Mouse (Mus musculus) hindbrain, embryonic 13.5 days (tissue): Measurements from ENCODE around the gene Lin28a. TPM values are rescaled to one million over a fixed set of nuclear protein-coding genes. Genes with fewer than 3 reads are reported as not detected.
A peak's percentile ranks its signal among the peaks of the same experiment; 100 is the strongest.

ENCODE experiments used
- ATAC-seq: fragments of 200-750 bp; cut with Nextera tagmentation; 2 replicates; pipeline ENCODE4 v1.8.0; 2017; ENCODE audit warnings: moderate TSS enrichment; ENCODE audit not compliant: low FRiP score
- H3K27ac ChIP-seq: fragments of 300-500 bp; sonication (generic); 2 replicates; pipeline ENCODE4 v1.5.1; 2015; ENCODE audit warnings: inconsistent platforms, mild to moderate bottlenecking, moderate library complexity
- H3K27me3 ChIP-seq: fragments of 300-500 bp; sonication (generic); 2 replicates; pipeline ENCODE4 v1.6.1; 2015; ENCODE audit warnings: mild to moderate bottlenecking, inconsistent platforms
- H3K36me3 ChIP-seq: fragments of 300-500 bp; sonication (generic); 2 replicates; pipeline ENCODE4 v1.6.1; 2015; ENCODE audit warnings: mild to moderate bottlenecking, inconsistent platforms
- H3K4me1 ChIP-seq: fragments of 300-500 bp; sonication (generic); replicated peaks from 2 replicates; pipeline ENCODE4 v1.6.1; 2015; ENCODE audit warnings: inconsistent platforms
- H3K4me2 ChIP-seq: fragments of 300-500 bp; sonication (generic); 2 replicates; pipeline ENCODE4 v1.6.1; 2015; ENCODE audit warnings: inconsistent platforms, mild to moderate bottlenecking, moderate library complexity
- H3K4me3 ChIP-seq: fragments of 300-500 bp; sonication (generic); 2 replicates; pipeline ENCODE4 v1.5.1; 2015; ENCODE audit warnings: mild to moderate bottlenecking, inconsistent platforms
- H3K9ac ChIP-seq: fragments of 300-500 bp; sonication (generic); 2 replicates; pipeline ENCODE4 v1.6.1; 2015; ENCODE audit warnings: mild to moderate bottlenecking, inconsistent platforms
- H3K9me3 ChIP-seq: fragments of 300-500 bp; sonication (generic); 2 replicates; pipeline ENCODE4 v1.6.1; 2016; ENCODE audit warnings: inconsistent platforms
- WGBS: fragments of 180-500 bp; shearing (Covaris S2); methylation state at CpG from one replicate; pipeline ENCODE4 v1.1.7; 2015; 5-methylcytosine and 5-hydroxymethylcytosine counted together
- polyA plus RNA-seq: library from polyadenylated mRNA; unstranded; fragments of >200 nt; fragmentation: Nextera tagmentation; extraction: Ambion mirVana; gene quantifications from 2 replicates; pipeline ENCODE4 v1.2.1, GENCODE M21; 2015

Gene Lin28a
- polyA plus RNA-seq, 1 experiment from 2014 or later, result 0.17 TPM

DNA sequence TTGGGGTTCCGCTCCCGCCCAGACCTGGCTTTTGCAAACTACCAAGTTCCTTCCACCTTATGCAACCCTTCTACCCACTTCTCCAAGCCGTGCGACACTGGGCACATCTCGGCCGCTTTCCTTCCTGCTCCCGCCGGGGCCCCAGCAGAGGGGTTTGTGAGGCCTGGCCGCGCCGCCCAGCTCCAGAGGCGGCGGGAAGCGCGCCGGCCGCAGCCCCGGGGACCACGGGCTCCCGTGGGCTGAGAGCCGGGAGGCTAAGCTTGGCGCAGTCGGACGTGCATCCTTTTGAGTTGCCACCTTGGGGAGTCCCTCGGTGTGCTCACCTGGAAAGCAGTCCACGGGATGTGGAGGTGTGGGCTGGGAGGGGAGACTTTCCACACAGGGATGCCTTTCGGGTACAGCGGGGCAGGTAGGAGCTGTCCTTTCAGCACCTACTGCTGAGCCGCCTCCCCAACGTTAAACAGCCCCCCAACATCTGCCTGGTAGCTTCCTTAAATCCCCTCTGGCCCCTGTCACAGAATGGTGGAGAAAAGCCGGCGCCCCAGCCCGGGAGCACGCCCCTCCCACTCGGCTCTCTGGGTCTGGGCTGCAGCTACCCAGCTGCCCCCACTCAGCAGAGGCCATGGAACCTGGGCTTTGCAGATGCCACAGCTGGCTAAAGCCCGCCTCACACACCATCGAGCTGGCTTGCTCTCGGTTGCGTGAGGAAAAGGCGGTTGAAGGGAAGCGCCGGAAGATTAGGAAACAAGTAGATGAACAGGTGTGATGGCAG lies 50.3 kb downstream of the Lin28a start, which contains the start of gene Hmgn2:
TSS of gene Hmgn2 (minus strand) at position 501 of the 772 bp plus-strand sequence.
- H3K27me3 ChIP-seq, result no peaks in the 10 kb centered on the region
- peak within 1 kb of the TSS; percentile 98 for H3K4me2 ChIP-seq
- peak within 1 kb of the TSS; percentile 100 for H3K27ac ChIP-seq
- peaks cover 50% of the 10 kb centered on the region for H3K4me1 ChIP-seq
- ATAC-seq, result peak; percentile 73
- WGBS, result 0% methylated on average over 42 of the region's 42 CpGs
- H3K36me3 ChIP-seq, result peaks cover 31% of the 10 kb centered on the region
- peak within 1 kb of the TSS; percentile 93 for H3K9ac ChIP-seq
- peak within 1 kb of the TSS; percentile 70 for H3K4me3 ChIP-seq
- no peaks in the 10 kb centered on the region for H3K9me3 ChIP-seq

DNA sequence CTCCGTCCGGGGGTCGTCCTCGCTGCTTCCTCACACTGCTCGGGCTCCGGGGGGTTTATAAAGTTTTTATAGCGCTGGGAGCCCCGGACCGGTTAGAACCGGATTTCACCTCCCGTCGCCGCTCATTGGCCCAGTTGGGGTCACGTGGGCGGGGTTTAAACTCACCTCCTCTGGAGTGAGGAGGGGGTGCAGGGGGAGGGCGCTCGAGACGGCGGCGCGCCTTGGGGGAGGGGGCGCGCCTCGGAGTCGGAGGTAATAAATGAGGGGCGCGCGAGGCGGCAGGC lies 50.8 kb downstream of the Lin28a start:
- peak overlapping the region; percentile 98 for H3K4me2 ChIP-seq
- H3K36me3 ChIP-seq, result peaks cover 34% of the 10 kb centered on the region
- H3K4me1 ChIP-seq, result peaks cover 50% of the 10 kb centered on the region
- WGBS, result 0% methylated on average over 28 of the region's 29 CpGs
- H3K4me3 ChIP-seq, result peak overlapping the region; percentile 70
- H3K27me3 ChIP-seq, result no peaks in the 10 kb centered on the region
- H3K9me3 ChIP-seq, result no peaks in the 10 kb centered on the region
- H3K9ac ChIP-seq, result peak overlapping the region; percentile 93
- ATAC-seq, result peak; percentile 89
- peak overlapping the region; percentile 100 for H3K27ac ChIP-seq

GRCm38 (mm10) chr4:133967138-133967865 lies 51.3 kb downstream of the Lin28a start:
- Histone ChIP-seq H3K4me2 (peak overlapping the region; percentile 98), H3K4me3 (peak overlapping the region; percentile 70), H3K27me3 (no peaks in the 10 kb centered on the region), H3K9ac (peak overlapping the region; percentile 93), H3K27ac (peak overlapping the region; percentile 100), H3K36me3 (peaks cover 34% of the 10 kb centered on the region), H3K9me3 (no peaks in the 10 kb centered on the region), H3K4me1 (peaks cover 50% of the 10 kb centered on the region)
- peak; percentile 69 for ATAC-seq
- WGBS, result under 1% methylated on average over 88 of the region's 101 CpGs

- Histone ChIP-seq H3K36me3 (peaks cover 34% of the 10 kb centered on the region), H3K4me2 (peak overlapping the region; percentile 98), H3K4me1 (peaks cover 44% of the 10 kb centered on the region), H3K27ac (peak overlapping the region; percentile 100), H3K27me3 (no peaks in the 10 kb centered on the region), H3K9ac (peak overlapping the region; percentile 93), H3K9me3 (no peaks in the 10 kb centered on the region), H3K4me3 (peak overlapping the region; percentile 70)
- ATAC-seq, result no peak
- WGBS, result 52% methylated on average over 12 of the region's 12 CpGs
Measured at GRCm38 (mm10) chr4:133966271-133966940, 52.2 kb downstream of the Lin28a start.

DNA sequence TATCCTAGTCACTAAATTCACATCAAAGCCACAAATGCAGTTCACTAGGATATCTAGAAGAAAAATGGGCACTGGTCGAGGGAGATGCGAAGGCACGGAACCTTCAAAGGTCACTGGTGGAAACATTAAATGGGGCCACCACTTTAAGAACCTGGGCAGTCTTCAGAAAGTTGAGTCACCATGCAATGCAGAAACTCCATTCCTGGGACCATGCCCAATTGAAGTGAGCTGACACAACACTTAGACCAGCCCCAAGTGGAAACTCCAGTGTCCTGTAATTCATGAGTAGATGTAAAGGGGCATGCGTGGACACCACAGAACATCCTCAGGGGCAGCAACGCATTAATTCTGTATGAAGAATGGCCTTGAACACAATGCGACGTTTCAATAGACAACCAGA lies 56.1 kb downstream of the Lin28a start:
- no peak overlapping the region for H3K9ac ChIP-seq
- H3K4me1 ChIP-seq, result peaks cover 14% of the 10 kb centered on the region
- no peak overlapping the region for H3K4me3 ChIP-seq
- H3K27me3 ChIP-seq, result no peaks in the 10 kb centered on the region
- no peak for ATAC-seq
- 84% methylated on average over 7 of the region's 7 CpGs for WGBS
- peaks cover 34% of the 10 kb centered on the region for H3K36me3 ChIP-seq
- H3K27ac ChIP-seq, result no peak overlapping the region
- no peaks in the 10 kb centered on the region for H3K9me3 ChIP-seq
- no peak overlapping the region for H3K4me2 ChIP-seq

- 75% methylated on average over 1 of the region's 1 CpGs for WGBS
- ATAC-seq, result no peak
- Histone ChIP-seq H3K27me3 (no peaks in the 10 kb centered on the region), H3K27ac (no peak overlapping the region), H3K36me3 (peaks cover 15% of the 10 kb centered on the region), H3K9me3 (no peaks in the 10 kb centered on the region), H3K4me2 (no peak overlapping the region), H3K4me3 (no peak overlapping the region), H3K9ac (no peak overlapping the region), H3K4me1 (no peaks in the 10 kb centered on the region)
Measured at GRCm38 (mm10) chr4:133958884-133959283, 59.8 kb downstream of the Lin28a start.

GRCm38 (mm10) chr4:133956358-133956757 lies 62.3 kb downstream of the Lin28a start:
- Histone ChIP-seq H3K4me3 (no peak overlapping the region), H3K4me1 (no peaks in the 10 kb centered on the region), H3K27me3 (no peaks in the 10 kb centered on the region), H3K9ac (no peak overlapping the region), H3K36me3 (no peaks in the 10 kb centered on the region; the same call in 1 of the 2 replicates), H3K27ac (no peak overlapping the region), H3K4me2 (no peak overlapping the region), H3K9me3 (no peaks in the 10 kb centered on the region)
- ATAC-seq, result no peak
- 88% methylated on average over 4 of the region's 4 CpGs for WGBS

Other genes starting within 250 kb of the Lin28a start
- gene Rps6ka1, start 131.0 kb downstream of the Lin28a start, polyA plus RNA-seq, result 20.9 and 23.6 TPM in 2 replicates
- gene Hmgn2, start 50.2 kb downstream of the Lin28a start, polyA plus RNA-seq, result 1,402 and 1,435 TPM in 2 replicates
- gene Dhdds, start 17.9 kb downstream of the Lin28a start, polyA plus RNA-seq, result 43.4 and 44.0 TPM in 2 replicates
- gene Zfp683, start 35.0 kb upstream of the Lin28a start, polyA plus RNA-seq, result not detected in 2 replicates
- 0.49 and 1.1 TPM in 2 replicates for gene Crybg2, start 42.0 kb upstream of the Lin28a start, polyA plus RNA-seq
- gene Cd52, start 76.2 kb upstream of the Lin28a start, polyA plus RNA-seq, result 3.9 TPM in 2 replicates
- gene Ubxn11, start 83.7 kb upstream of the Lin28a start, polyA plus RNA-seq, result 14.7 and 16.0 TPM in 2 replicates
- 371 and 393 TPM in 2 replicates for gene Sh3bgrl3, start 109.9 kb upstream of the Lin28a start, polyA plus RNA-seq
- 21.2 and 22.5 TPM in 2 replicates for gene Cep85, start 168.3 kb upstream of the Lin28a start, polyA plus RNA-seq
- gene Gm7534, start 184.2 kb upstream of the Lin28a start, polyA plus RNA-seq, result not detected in 2 replicates
- gene Catsper4, start 208.5 kb upstream of the Lin28a start, polyA plus RNA-seq, result not detected in 2 replicates
- 0.06 and 0.08 TPM in 2 replicates for gene Cnksr1, start 219.6 kb upstream of the Lin28a start, polyA plus RNA-seq
- gene E130218I03Rik, start 224.8 kb upstream of the Lin28a start, polyA plus RNA-seq, result 0.45 and 0.56 TPM in 2 replicates
- gene Zfp593, start 226.8 kb upstream of the Lin28a start, polyA plus RNA-seq, result 15.5 and 15.7 TPM in 2 replicates
- 0.54 and 0.74 TPM in 2 replicates for gene Gm30191, start 228.1 kb upstream of the Lin28a start, polyA plus RNA-seq
- 9.3 and 14.2 TPM in 2 replicates for gene Grrp1, start 235.3 kb upstream of the Lin28a start, polyA plus RNA-seq